Mouse (Mus musculus) limb, embryonic 14.5 days (tissue): ENCODE data around the gene Slc3a1. TPM values are rescaled to one million over a fixed set of nuclear protein-coding genes. Genes with fewer than 3 reads are reported as not detected.

Source experiments
- ATAC-seq: fragments of 200-750 bp; cut with Nextera tagmentation; 2 replicates; pipeline ENCODE4 v1.8.0; 2017; ENCODE audit warnings: low read depth, moderate number of reproducible peaks, moderate TSS enrichment; ENCODE audit not compliant: low FRiP score
- DNase-seq: peaks from one replicate; pipeline ENCODE4 v3.0.0-alpha.2; 2015; ENCODE audit warnings: low spot score
- H3K27ac ChIP-seq: fragments of 300-500 bp; sonication (generic); replicated peaks from 2 replicates; pipeline ENCODE4 v1.5.1; 2014; ENCODE audit warnings: low read depth, mild to moderate bottlenecking, low read length, moderate library complexity, mixed read lengths
- H3K27me3 ChIP-seq: fragments of 300-500 bp; sonication (generic); 2 replicates; pipeline ENCODE4 v1.6.1; 2014; ENCODE audit warnings: low read length, mixed read lengths; ENCODE audit not compliant: control insufficient read depth, insufficient read depth
- H3K36me3 ChIP-seq: fragments of 300-500 bp; sonication (generic); 2 replicates; pipeline ENCODE4 v1.6.1; 2014; ENCODE audit warnings: mild to moderate bottlenecking, low read length, moderate library complexity, mixed read lengths; ENCODE audit not compliant: control insufficient read depth, insufficient read depth
- H3K4me1 ChIP-seq: fragments of 300-500 bp; sonication (generic); 2 replicates; pipeline ENCODE4 v1.6.1; 2014; ENCODE audit warnings: antibody characterized with exemption, low read length, mixed read lengths; ENCODE audit not compliant: control insufficient read depth, insufficient read depth
- H3K4me2 ChIP-seq: fragments of 300-500 bp; sonication (generic); replicated peaks from 2 replicates; pipeline ENCODE4 v1.6.1; 2014; ENCODE audit warnings: low read depth, mild to moderate bottlenecking, low read length, moderate library complexity; ENCODE audit not compliant: severe bottlenecking
- H3K4me3 ChIP-seq: fragments of 300-500 bp; sonication (generic); replicated peaks from 2 replicates; pipeline ENCODE4 v1.5.1; 2014; ENCODE audit warnings: low read length
- H3K9ac ChIP-seq: fragments of 300-500 bp; sonication (generic); 2 replicates; pipeline ENCODE4 v1.6.1; 2014; ENCODE audit warnings: mild to moderate bottlenecking, low read depth, low read length, moderate library complexity; ENCODE audit not compliant: severe bottlenecking
- H3K9me3 ChIP-seq: fragments of 300-500 bp; sonication (generic); 2 replicates; pipeline ENCODE4 v1.6.1; 2016; ENCODE audit warnings: low read length; ENCODE audit not compliant: control insufficient read depth
- POLR2A ChIP-seq: fragments of 200-500 bp; IDR thresholded peaks from 2 replicates; pipeline ENCODE4 v1.8.0; 2012; ENCODE audit warnings: inconsistent platforms, mild to moderate bottlenecking, moderate library complexity, borderline replicate concordance; ENCODE audit not compliant: insufficient read depth, insufficient read length; ENCODE audit errors: extremely low read depth
- WGBS: fragments of 180-500 bp; shearing (Covaris S2); extraction: QIAGEN DNeasy Blood & Tissue Kit; methylation state at CpG from one replicate; pipeline ENCODE4 v1.1.7; 2014; 5-methylcytosine and 5-hydroxymethylcytosine counted together
- polyA plus RNA-seq, 2 experiments: library from polyadenylated mRNA; depleted of rRNA in 1 of 2; stranded (reverse) in 1 of 2; unstranded in 1 of 2; fragments of >200 nt; fragmentation: Nextera tagmentation in 1 of 2; extraction: Ambion mirVana in 1 of 2; gene quantifications; 2 replicates each; pipeline versions ENCODE4 v1.2.1 to v1.2.3; 2012 to 2014

The Slc3a1 gene
- polyA plus RNA-seq, 2 experiments = 0.23 to 0.84 TPM

DNA sequence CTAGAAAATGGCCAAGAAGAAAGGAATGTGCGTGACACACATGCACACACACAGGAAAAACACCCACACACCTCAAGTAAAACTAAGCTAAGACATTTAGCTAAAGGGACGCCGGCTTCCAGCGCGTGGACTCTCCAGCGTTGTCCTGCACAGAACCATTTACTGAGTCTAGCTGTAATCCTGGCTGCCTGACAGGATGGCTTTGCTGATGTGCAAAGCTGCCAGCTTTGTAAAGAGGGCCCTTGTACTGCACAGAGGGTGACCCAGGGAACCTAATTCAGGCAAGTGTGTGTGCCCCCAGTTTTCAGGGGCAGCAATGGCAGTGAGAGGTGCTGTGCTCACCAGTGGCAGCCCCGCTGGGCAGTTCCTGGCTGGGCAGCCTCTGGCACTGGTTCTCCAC, 39.2 kb downstream of the Slc3a1 start:
- Histone ChIP-seq H3K36me3 (peaks cover 63% of the 10 kb centered on the region), H3K4me1 (no peaks in the 10 kb centered on the region), H3K27me3 (no peaks in the 10 kb centered on the region), H3K9me3 (no peaks in the 10 kb centered on the region), H3K27ac (no peak overlapping the region), H3K4me2 (no peak overlapping the region), H3K4me3 (no peak overlapping the region), H3K9ac (no peak overlapping the region)
- TF ChIP-seq POLR2A = no peak
- no peak for ATAC-seq
- WGBS = 94% methylated on average over 7 of the region's 7 CpGs
- DNase-seq = no peak

- TF ChIP-seq POLR2A = no peak
- DNase-seq (no peak), ATAC-seq (no peak)
- no peak overlapping the region for H3K27ac ChIP-seq
- no peaks in the 10 kb centered on the region for H3K27me3 ChIP-seq
- H3K4me2 ChIP-seq = no peak overlapping the region
- no peaks in the 10 kb centered on the region for H3K9me3 ChIP-seq
- 45% methylated on average over 6 of the region's 6 CpGs for WGBS
- no peak overlapping the region for H3K9ac ChIP-seq
- no peak overlapping the region for H3K4me3 ChIP-seq
- H3K4me1 ChIP-seq = no peaks in the 10 kb centered on the region
- peaks cover 49% of the 10 kb centered on the region for H3K36me3 ChIP-seq
These were observed 42.5 kb downstream of the Slc3a1 start for GRCm38 (mm10) chr17:85070658-85071057.

DNA sequence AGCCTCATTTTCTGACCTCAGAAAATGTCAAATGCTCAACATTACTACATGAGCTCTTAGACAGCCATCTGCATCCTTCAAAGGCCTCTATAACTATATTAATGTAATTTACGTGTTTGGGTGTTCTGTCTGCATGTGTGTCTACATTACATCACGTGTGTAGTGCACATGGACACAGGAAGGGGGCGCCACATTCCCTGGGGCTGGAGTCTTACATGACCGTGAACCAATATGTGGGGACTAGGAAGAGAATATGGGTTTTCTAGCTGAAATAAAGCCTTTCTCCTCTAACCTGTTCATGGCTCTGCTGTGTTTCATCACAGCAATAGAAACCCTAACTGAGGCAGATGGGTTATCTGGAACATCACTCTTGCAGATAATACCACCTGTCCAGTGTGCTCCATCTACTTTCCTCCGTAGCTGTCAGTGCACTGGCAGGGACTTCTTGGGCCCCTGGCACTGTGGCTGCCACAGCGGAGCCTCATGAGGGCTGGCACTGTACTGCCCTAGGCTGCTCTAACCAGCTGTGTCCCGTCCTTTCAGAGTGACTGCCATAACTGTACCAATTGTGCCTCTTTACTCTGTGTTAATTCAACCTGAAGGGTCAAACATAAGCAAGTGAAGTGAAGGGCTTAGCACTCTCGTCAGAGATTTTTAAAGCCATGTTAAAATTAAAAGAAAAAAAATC, 43.1 kb downstream of the Slc3a1 start:
- Histone ChIP-seq H3K36me3 (peaks cover 50% of the 10 kb centered on the region), H3K9ac (no peak overlapping the region), H3K4me1 (no peaks in the 10 kb centered on the region), H3K4me2 (no peak overlapping the region), H3K9me3 (no peaks in the 10 kb centered on the region), H3K4me3 (no peak overlapping the region), H3K27me3 (no peaks in the 10 kb centered on the region), H3K27ac (no peak overlapping the region)
- TF ChIP-seq POLR2A = no peak
- no peak for ATAC-seq
- DNase-seq = no peak
- WGBS = 82% methylated on average over 8 of the region's 8 CpGs

- Histone ChIP-seq H3K9me3 (no peaks in the 10 kb centered on the region), H3K4me2 (no peak overlapping the region), H3K36me3 (peaks cover 42% of the 10 kb centered on the region), H3K4me1 (no peaks in the 10 kb centered on the region), H3K4me3 (no peak overlapping the region), H3K27me3 (no peaks in the 10 kb centered on the region), H3K27ac (no peak overlapping the region), H3K9ac (no peak overlapping the region)
- 52% methylated on average over 11 of the region's 11 CpGs for WGBS
- ATAC-seq (no peak), DNase-seq (no peak)
- TF ChIP-seq POLR2A = no peak
These were observed 44.2 kb downstream of the Slc3a1 start for GRCm38 (mm10) chr17:85072383-85072782.

- H3K4me2 ChIP-seq = no peak overlapping the region
- ATAC-seq = no peak
- no peaks in the 10 kb centered on the region for H3K27me3 ChIP-seq
- H3K36me3 ChIP-seq = peaks cover 43% of the 10 kb centered on the region
- H3K9me3 ChIP-seq = no peaks in the 10 kb centered on the region
- H3K9ac ChIP-seq = no peak overlapping the region
- no peaks in the 10 kb centered on the region for H3K4me1 ChIP-seq
- no peak overlapping the region for H3K4me3 ChIP-seq
- 64% methylated on average over 7 of the region's 7 CpGs for WGBS
- DNase-seq = no peak
- TF ChIP-seq POLR2A = no peak
- no peak overlapping the region for H3K27ac ChIP-seq
These were observed 45.0 kb downstream of the Slc3a1 start for GRCm38 (mm10) chr17:85073214-85073613.
